Comparison of ENCODE assay signal across 19 mouse cellular contexts in genomic region chr9:23670642-23671041, GRCm38 (mm10).
A peak's percentile ranks its signal among the peaks of the same experiment; 100 is the strongest.
DNase-seq lines count a peak whose midpoint lies in the region; ATAC-seq and TF ChIP-seq lines count a peak whose summit lies in the region.
"Had no signal": no experiment of that assay in that cellular context is flagged by ENCODE, and none has a peak within 500 bp of the region (broad histone marks: within the 10 kb centered on the region; RNA-seq: fewer than 3 reads in every experiment).

No protein-coding gene starts in this region.

- H3K9me3 ChIP-seq in heart, embryonic 12.5 days (replicated peaks): no peaks in the 10 kb centered on the region
- H3K9me3 ChIP-seq: hindbrain, embryonic 10.5 days had no signal

- no peak for TF ChIP-seq POLR2A in liver, adult 2 months (IDR thresholded peaks at IDR 0.05; ENCODE audit: extremely low read depth, insufficient read depth, low read length)

- H3K36me3 ChIP-seq in heart, embryonic 12.5 days: no peaks in the 10 kb centered on the region
- no peaks in the 10 kb centered on the region for H3K36me3 ChIP-seq in liver, adult 2 months (ENCODE audit: control insufficient read depth, insufficient read depth, low read length)
- H3K36me3 ChIP-seq: hindbrain, embryonic 10.5 days had no signal

- intact Hi-C loops in heart, postnatal 36 days (cut with DNase I): no loop called here

- H3K4me3 ChIP-seq in heart, embryonic 12.5 days: no peak overlapping the region
- no peak overlapping the region for H3K4me3 ChIP-seq in liver, adult 2 months (ENCODE audit: insufficient read depth, low read depth, low read length)
- H3K4me3 ChIP-seq: gastrocnemius, adult 2 months; hindbrain, embryonic 10.5 days had no signal

- H3K27ac ChIP-seq in heart, embryonic 12.5 days (ENCODE audit: poor library complexity, severe bottlenecking): no peak overlapping the region
- no peak overlapping the region for H3K27ac ChIP-seq in liver, adult 2 months (replicated peaks; ENCODE audit: insufficient read depth, low read depth, low read length)
- H3K27ac ChIP-seq: gastrocnemius, adult 2 months; hindbrain, embryonic 10.5 days; liver, embryonic 14.5 days had no signal

- peak; percentile 95 for DNase-seq in heart, adult 11 months
- DNase-seq in liver, adult 2 months (ENCODE audit: extremely low read depth, low read depth, low spot score): peak; percentile 17
- DNase-seq in liver: no peak
- DNase-seq in spleen, postnatal 36 days (ENCODE audit: low spot score in 2 of 2): peak; percentile 1 to 5
- DNase-seq in spleen, postnatal 10 days (ENCODE audit: low spot score in 2 of 2): no peak
- peak; percentile 18 for DNase-seq in skeletal muscle tissue, adult 2 months (ENCODE audit: low read depth, low spot score)
- no peak for DNase-seq in heart, postnatal 36 days
- DNase-seq: adrenal gland, postnatal 10 days; B cell, adult 2 months; cerebellum, postnatal 25 days; gastrocnemius, adult 2 months; kidney, postnatal 4 days; retina, postnatal 1 day; thymus, adult 18-20 months had no signal

- no peak for ATAC-seq in heart, embryonic 12.5 days (ENCODE audit: insufficient number of reproducible peaks, low FRiP score)
- ATAC-seq: inflammation-experienced regulatory T-cells, adult 6 months had no signal

- H3K4me1 ChIP-seq in heart, embryonic 12.5 days (replicated peaks): no peaks in the 10 kb centered on the region
- no peaks in the 10 kb centered on the region for H3K4me1 ChIP-seq in liver, adult 2 months (ENCODE audit: control insufficient read depth, insufficient read depth, low read length)
- H3K4me1 ChIP-seq: hindbrain, embryonic 10.5 days had no signal

- H3K79me2 ChIP-seq in liver, adult 2 months (ENCODE audit: control insufficient read depth, insufficient read depth, low read length): no peaks in the 10 kb centered on the region

- no peaks in the 10 kb centered on the region for H3K27me3 ChIP-seq in heart, embryonic 12.5 days (replicated peaks)
- H3K27me3 ChIP-seq in liver, adult 2 months (ENCODE audit: control insufficient read depth, insufficient read depth, low read length): no peaks in the 10 kb centered on the region

- H3K4me2 ChIP-seq in heart, embryonic 12.5 days: no peak overlapping the region
- H3K4me2 ChIP-seq: heart, embryonic 11.5 days had no signal

- no peak overlapping the region for H3K9ac ChIP-seq in heart, embryonic 12.5 days
- no peak overlapping the region for H3K9ac ChIP-seq in liver, adult 2 months (ENCODE audit: low read depth, low read length)
- H3K9ac ChIP-seq: liver, embryonic 14.5 days had no signal

- WGBS in heart, embryonic 12.5 days: 64% methylated on average over 5 of the region's 5 CpGs
- 10% methylated on average over 5 of the region's 5 CpGs for WGBS in liver, adult 2 months

- TF ChIP-seq CTCF in liver, adult 2 months (IDR thresholded peaks at IDR 0.05; ENCODE audit: low read depth, low read length): no peak

Comparison
In these comparisons a context has a peak if more than half of its experiments do, and no peak if none do; other contexts are left out.
1. DNase-seq: peak in heart, adult 11 months (single experiment), liver, adult 2 months (single experiment), spleen, postnatal 36 days (2 of 2) and skeletal muscle tissue, adult 2 months (single experiment); none in liver (single experiment), spleen, postnatal 10 days (0 of 2) and heart, postnatal 36 days (0 of 2).